Mouse (Mus musculus) liver, adult 2 months (tissue): ENCODE results near the gene Focad. TPM values are rescaled to one million over a fixed set of nuclear protein-coding genes. Genes with fewer than 3 reads are reported as not detected.
A peak's percentile ranks its signal among the peaks of the same experiment; 100 is the strongest.

Source experiments
- DNase-seq: peaks from one replicate; pipeline ENCODE4 v3.0.0-alpha.2; 2011; ENCODE audit warnings: low read depth, low spot score; ENCODE audit errors: extremely low read depth
- H3K27ac ChIP-seq: fragments of 200-500 bp; replicated peaks from 2 replicates; pipeline ENCODE4 v1.5.1; 2012; ENCODE audit warnings: low read depth, mild to moderate bottlenecking, control low read depth, inconsistent platforms, low read length; ENCODE audit not compliant: insufficient read depth
- H3K27me3 ChIP-seq: fragments of 200-500 bp; 2 replicates; pipeline ENCODE4 v1.6.1; 2012; ENCODE audit warnings: mild to moderate bottlenecking, moderate library complexity, low read length, inconsistent platforms; ENCODE audit not compliant: control insufficient read depth, insufficient read depth
- H3K36me3 ChIP-seq: fragments of 200-500 bp; 2 replicates; pipeline ENCODE4 v1.6.1; 2012; ENCODE audit warnings: low read length, inconsistent platforms; ENCODE audit not compliant: control insufficient read depth, insufficient read depth
- H3K4me1 ChIP-seq: fragments of 200-500 bp; 2 replicates; pipeline ENCODE4 v1.6.1; 2011; ENCODE audit warnings: low read length; ENCODE audit not compliant: control insufficient read depth, insufficient read depth
- H3K4me3 ChIP-seq: fragments of 200-500 bp; 2 replicates; pipeline ENCODE4 v1.5.1; 2011; ENCODE audit warnings: low read depth, mild to moderate bottlenecking, control low read depth, low read length, moderate library complexity; ENCODE audit not compliant: insufficient read depth
- H3K79me2 ChIP-seq: fragments of 200-500 bp; 2 replicates; pipeline ENCODE4 v1.6.1; 2012; ENCODE audit warnings: inconsistent platforms, mild to moderate bottlenecking, low read length, moderate library complexity; ENCODE audit not compliant: control insufficient read depth, insufficient read depth
- H3K9ac ChIP-seq: fragments of 200-500 bp; 2 replicates; pipeline ENCODE4 v1.6.1; 2012; ENCODE audit warnings: low read depth, mild to moderate bottlenecking, control low read depth, inconsistent platforms, low read length
- CTCF ChIP-seq: fragments of 200-500 bp; IDR thresholded peaks from 2 replicates; pipeline ENCODE4 v1.5.1; 2011; ENCODE audit warnings: low read depth, low read length, control low read depth
- POLR2A ChIP-seq: fragments of 200-500 bp; IDR thresholded peaks from 2 replicates; pipeline ENCODE4 v1.6.1; 2011; ENCODE audit warnings: low read length, control low read depth; ENCODE audit not compliant: insufficient read depth; ENCODE audit errors: extremely low read depth
- WGBS: fragments of 180-500 bp; shearing (Covaris S2); methylation state at CpG from one replicate; pipeline ENCODE4 v1.1.7; 2018; 5-methylcytosine and 5-hydroxymethylcytosine counted together
- polyA plus RNA-seq: library from polyadenylated mRNA; depleted of rRNA; stranded (reverse); fragments of >200 nt; gene quantifications from 2 replicates; pipeline ENCODE4 v1.2.3, GENCODE M21; 2012
- total RNA-seq: library from RNA; depleted of rRNA; stranded (reverse); fragments of >200 nt; gene quantifications from 2 replicates; pipeline ENCODE4 v1.2.3, GENCODE M21; 2014

Focad gene
- total and polyA plus RNA-seq, 2 experiments = 6.4 to 11.1 TPM

GRCm38 (mm10) chr4:88415017-88415416, 320.6 kb downstream of the Focad start:
- Histone ChIP-seq H3K4me1 (no peaks in the 10 kb centered on the region), H3K79me2 (no peaks in the 10 kb centered on the region), H3K9ac (no peak overlapping the region), H3K27me3 (no peaks in the 10 kb centered on the region), H3K36me3 (peaks cover 3% of the 10 kb centered on the region; the same call in 1 of the 2 replicates), H3K4me3 (no peak overlapping the region), H3K27ac (no peak overlapping the region)
- DNase-seq = peak; percentile 14
- TF ChIP-seq CTCF = no peak
- no peak for TF ChIP-seq POLR2A
- WGBS = 67% methylated on average over 2 of the region's 2 CpGs

GRCm38 (mm10) chr4:88419378-88419777, 324.9 kb downstream of the Focad start:
- no peaks in the 10 kb centered on the region for H3K79me2 ChIP-seq
- H3K27ac ChIP-seq = no peak overlapping the region
- no peaks in the 10 kb centered on the region; the same call in 1 of the 2 replicates for H3K36me3 ChIP-seq
- no peak for DNase-seq
- H3K4me1 ChIP-seq = no peaks in the 10 kb centered on the region
- WGBS = 91% methylated on average over 5 of the region's 5 CpGs
- no peaks in the 10 kb centered on the region for H3K27me3 ChIP-seq
- no peak overlapping the region for H3K9ac ChIP-seq
- no peak overlapping the region for H3K4me3 ChIP-seq
- TF ChIP-seq POLR2A (no peak), CTCF (no peak)

- TF ChIP-seq CTCF (no peak), POLR2A (no peak)
- Histone ChIP-seq H3K4me1 (no peaks in the 10 kb centered on the region), H3K27me3 (no peaks in the 10 kb centered on the region), H3K4me3 (no peak overlapping the region), H3K36me3 (peaks cover 2% of the 10 kb centered on the region; the same call in 1 of the 2 replicates), H3K9ac (no peak overlapping the region), H3K27ac (no peak overlapping the region), H3K79me2 (no peaks in the 10 kb centered on the region)
- DNase-seq = no peak
These were observed 330.1 kb downstream of the Focad start for GRCm38 (mm10) chr4:88424563-88424962.

GRCm38 (mm10) chr4:88427630-88428239, 333.3 kb downstream of the Focad start:
- peaks cover 2% of the 10 kb centered on the region; the same call in 1 of the 2 replicates for H3K36me3 ChIP-seq
- H3K4me1 ChIP-seq = no peaks in the 10 kb centered on the region
- DNase-seq = no peak
- WGBS = 95% methylated on average over 2 of the region's 2 CpGs
- H3K79me2 ChIP-seq = no peaks in the 10 kb centered on the region
- TF ChIP-seq POLR2A (no peak), CTCF (no peak)
- no peaks in the 10 kb centered on the region for H3K27me3 ChIP-seq
- no peak overlapping the region for H3K9ac ChIP-seq
- H3K27ac ChIP-seq = no peak overlapping the region
- no peak overlapping the region for H3K4me3 ChIP-seq

- no peaks in the 10 kb centered on the region for H3K79me2 ChIP-seq
These were observed 338.1 kb downstream of the Focad start for GRCm38 (mm10) chr4:88432412-88433024.

More at GRCm38 (mm10) chr4:88432412-88433024, 338.1 kb downstream of the Focad start:
- peak; percentile 19 for DNase-seq
- Histone ChIP-seq H3K27ac (no peak overlapping the region), H3K36me3 (no peaks in the 10 kb centered on the region), H3K9ac (no peak overlapping the region), H3K27me3 (no peaks in the 10 kb centered on the region), H3K4me3 (no peak overlapping the region), H3K4me1 (no peaks in the 10 kb centered on the region)
- WGBS = 80% methylated on average over 8 of the region's 8 CpGs
- TF ChIP-seq POLR2A = no peak
- TF ChIP-seq CTCF = no peak
